Mouse (Mus musculus) small intestine, adult 10 weeks (tissue): Measurements from ENCODE around the gene Pla2g12a. TPM values are rescaled to one million over a fixed set of nuclear protein-coding genes. Genes with fewer than 3 reads are reported as not detected.

ENCODE experiments used
- polyA plus RNA-seq: library from polyadenylated mRNA; stranded (reverse); fragments of 350-450 nt; fragmentation: Illumina TruSeq; extraction: RNeasy Lipid Tissue Mini Kit (QIAGEN cat#74804); gene quantifications from one replicate; pipeline ENCODE4 v1.2.3, GENCODE M21; 2014; ENCODE audit warnings: low replicate concordance

Gene Pla2g12a
- polyA plus RNA-seq, result 7.2 TPM

DNA sequence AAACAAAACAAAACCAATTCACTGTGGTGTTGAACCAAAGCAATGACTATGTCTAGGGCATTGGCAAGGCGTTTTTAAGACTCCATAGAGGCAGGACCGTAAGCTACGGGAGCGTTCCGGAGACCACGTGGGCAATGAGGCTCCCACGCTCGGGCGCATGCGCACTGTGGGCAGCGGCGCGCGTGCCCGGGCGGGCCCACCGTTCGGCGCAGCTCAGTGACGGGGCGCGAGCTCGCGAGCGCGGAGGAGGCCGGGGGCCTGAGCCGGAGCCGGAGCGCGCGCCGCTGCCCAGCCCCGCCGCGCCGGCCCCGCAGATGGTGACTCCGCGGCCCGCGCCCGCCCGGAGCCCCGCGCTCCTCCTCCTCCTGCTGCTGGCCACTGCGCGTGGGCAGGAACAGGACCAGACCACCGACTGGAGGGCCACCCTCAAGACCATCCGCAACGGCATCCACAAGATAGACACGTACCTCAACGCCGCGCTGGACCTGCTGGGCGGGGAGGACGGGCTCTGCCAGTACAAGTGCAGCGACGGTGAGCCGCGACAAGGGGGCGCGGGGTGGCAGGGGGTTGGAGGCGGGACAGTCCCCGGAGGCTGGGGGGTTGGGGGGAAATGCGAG is at the start of gene Pla2g12a:
Gene Pla2g12a, plus strand, starts transcription at position 202 of the 617 bp plus-strand sequence.

GRCm38 (mm10) chr3:129831035-129831568 is 47.3 kb upstream of the Pla2g12a start, which contains the start of gene Gar1:
Gene Gar1, minus strand, starts transcription at chr3:129831396.

DNA sequence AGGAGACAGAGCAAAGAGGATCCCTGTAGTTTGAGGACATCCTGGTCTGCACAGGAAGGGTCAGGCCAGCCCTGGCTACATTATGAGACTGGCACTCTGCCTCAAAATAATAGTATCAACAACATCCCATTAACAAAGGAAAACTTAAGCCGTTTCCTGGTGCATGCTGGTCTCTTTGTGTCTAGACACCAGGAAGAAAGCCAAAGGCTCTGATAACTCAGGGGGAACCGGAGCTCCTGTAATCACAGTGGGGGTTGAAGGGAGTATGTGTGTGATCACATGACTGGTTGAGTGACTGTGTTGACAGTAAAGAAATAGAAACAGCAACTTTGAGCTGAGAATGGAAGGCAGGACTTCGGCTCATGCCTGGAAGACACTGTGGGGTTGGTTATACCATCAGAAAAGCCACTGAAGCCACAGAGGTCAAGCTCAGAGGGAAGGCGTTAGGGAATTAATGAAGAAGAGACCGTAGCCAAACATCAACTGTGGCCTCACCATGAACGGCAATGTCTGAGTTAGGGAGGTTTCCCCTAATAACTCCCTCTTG is 42.9 kb upstream of the Pla2g12a start, which contains the start of gene Cfi:
Gene Cfi, plus strand, starts transcription at position 497 of the 547 bp plus-strand sequence.

DNA sequence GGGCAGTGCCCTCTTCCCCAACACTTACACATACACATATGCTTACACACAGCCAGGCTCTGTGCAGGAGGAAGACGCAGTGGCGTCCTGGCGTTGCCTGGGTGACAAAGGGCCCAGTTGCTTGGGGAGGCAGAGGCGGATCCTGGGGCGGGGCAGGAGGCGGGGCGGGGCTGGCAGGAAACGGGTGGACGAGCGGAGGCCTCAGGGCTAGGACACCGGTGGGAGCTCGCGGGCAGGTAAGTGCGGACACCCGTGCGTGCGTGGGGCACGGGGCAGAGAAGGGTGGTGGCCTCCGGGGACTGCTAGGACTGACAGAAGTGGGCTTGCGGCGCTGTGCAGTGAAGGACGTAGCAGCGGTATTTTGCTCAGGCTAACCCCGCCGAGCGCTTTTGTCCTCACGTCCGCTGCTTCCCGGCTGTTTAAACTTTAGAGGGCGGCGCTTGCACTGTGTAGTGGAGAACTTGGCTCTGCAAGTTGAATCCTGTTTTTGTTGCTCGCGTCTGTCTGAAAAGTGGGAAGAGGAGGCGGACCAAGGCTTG is 22.9 kb downstream of the Pla2g12a start, which contains the start of gene Casp6:
Gene Casp6, plus strand, starts transcription at position 155 of the 539 bp plus-strand sequence.

Other genes starting within 250 kb of the Pla2g12a start
- 1.1 TPM for gene Egf, start 123.3 kb upstream of the Pla2g12a start, polyA plus RNA-seq
- not detected for gene Lrit3, start 74.6 kb upstream of the Pla2g12a start, polyA plus RNA-seq
- gene Rrh, start 56.0 kb upstream of the Pla2g12a start, polyA plus RNA-seq, result not detected
- 55.9 TPM for gene Gar1, start 47.2 kb upstream of the Pla2g12a start, polyA plus RNA-seq
- 3.8 TPM for gene Cfi, start 42.7 kb upstream of the Pla2g12a start, polyA plus RNA-seq
- 353 TPM for gene Casp6, start 22.8 kb downstream of the Pla2g12a start, polyA plus RNA-seq
- 1.9 TPM for gene Mcub, start 91.6 kb downstream of the Pla2g12a start, polyA plus RNA-seq
- 35.6 TPM for gene Sec24b, start 182.9 kb downstream of the Pla2g12a start, polyA plus RNA-seq